Mouse (Mus musculus): ENCODE data around the gene Map4k3. TPM values are rescaled to one million over a fixed set of nuclear protein-coding genes. Genes with fewer than 3 reads are reported as not detected.

Map4k3 gene
- total and polyA plus RNA-seq, 2 experiments from 2014 or later: 17.3 to 60.9 TPM

- Histone ChIP-seq H3K4me1 (ENCODE audit: insufficient read depth, low read length) (no peaks in the 10 kb centered on the region), H3K27me3 (ENCODE audit: insufficient read depth, low read length) (no peaks in the 10 kb centered on the region), H3K9ac (replicated peaks; ENCODE audit: low read length, poor library complexity, severe bottlenecking) (peak within 1 kb of the TSS; percentile 55), H3K4me3 (ENCODE audit: low read depth, low read length) (peak within 1 kb of the TSS; percentile 54), H3K27ac (ENCODE audit: low read depth, low read length) (peak within 1 kb of the TSS; percentile 32; the same call in 1 of the 2 replicates), H3K9me3 (ENCODE audit: low read length) (no peaks in the 10 kb centered on the region), H3K4me2 (ENCODE audit: low read depth, low read length, poor library complexity, severe bottlenecking) (peak within 1 kb of the TSS; percentile 97), H3K36me3 (ENCODE audit: insufficient read depth, low read length) (peaks cover 6% of the 10 kb centered on the region; the same call in 1 of the 2 replicates)
- DNase-seq (ENCODE audit: low spot score): no peak
- peak; percentile 53 for ATAC-seq (ENCODE audit: low FRiP score)
- 64% methylated on average over 15 of the region's 15 CpGs for WGBS
- no peak for TF ChIP-seq CTCF (IDR thresholded peaks at IDR 0.05)
These were observed 150.6 kb downstream of the Map4k3 start, which contains the start of gene Cdkl4 for GRCm38 (mm10) chr17:80577639-80578038. Cdkl4 (minus strand) TSS chr17:80577813.

- Histone ChIP-seq H3K27ac (ENCODE audit: low read depth, low read length) (peak overlapping the region; percentile 32; the same call in 1 of the 2 replicates), H3K9ac (replicated peaks; ENCODE audit: low read length, poor library complexity, severe bottlenecking) (peak overlapping the region; percentile 55), H3K4me3 (ENCODE audit: low read depth, low read length) (peak overlapping the region; percentile 54), H3K27me3 (ENCODE audit: insufficient read depth, low read length) (no peaks in the 10 kb centered on the region), H3K9me3 (ENCODE audit: low read length) (no peaks in the 10 kb centered on the region), H3K4me2 (ENCODE audit: low read depth, low read length, poor library complexity, severe bottlenecking) (peak overlapping the region; percentile 97), H3K4me1 (ENCODE audit: insufficient read depth, low read length) (no peaks in the 10 kb centered on the region), H3K36me3 (ENCODE audit: insufficient read depth, low read length) (peaks cover 6% of the 10 kb centered on the region; the same call in 1 of the 2 replicates)
- peak; percentile 84 for ATAC-seq (ENCODE audit: low FRiP score)
- no peak for TF ChIP-seq CTCF (IDR thresholded peaks at IDR 0.05)
- DNase-seq (ENCODE audit: low spot score): peak; percentile 86
- under 1% methylated on average over 27 of the region's 30 CpGs for WGBS
These were observed 151.1 kb downstream of the Map4k3 start for GRCm38 (mm10) chr17:80577214-80577613.

- TF ChIP-seq CTCF (IDR thresholded peaks at IDR 0.05): no peak
- Histone ChIP-seq H3K9me3 (ENCODE audit: low read length) (no peaks in the 10 kb centered on the region), H3K36me3 (ENCODE audit: insufficient read depth, low read length) (no peaks in the 10 kb centered on the region), H3K27me3 (ENCODE audit: insufficient read depth, low read length) (no peaks in the 10 kb centered on the region), H3K9ac (replicated peaks; ENCODE audit: low read length, poor library complexity, severe bottlenecking) (no peak overlapping the region), H3K4me2 (ENCODE audit: low read depth, low read length, poor library complexity, severe bottlenecking) (no peak overlapping the region), H3K4me1 (ENCODE audit: insufficient read depth, low read length) (no peaks in the 10 kb centered on the region), H3K27ac (ENCODE audit: low read depth, low read length) (no peak overlapping the region), H3K4me3 (ENCODE audit: low read depth, low read length) (no peak overlapping the region)
- DNase-seq (ENCODE audit: low spot score) (no peak), ATAC-seq (ENCODE audit: low FRiP score) (no peak)
- 78% methylated on average over 7 of the region's 7 CpGs for WGBS
These were observed 153.3 kb downstream of the Map4k3 start for GRCm38 (mm10) chr17:80575008-80575407.

GRCm38 (mm10) chr17:80574471-80574965 lies 153.8 kb downstream of the Map4k3 start:
- 61% methylated on average over 7 of the region's 7 CpGs for WGBS
- no peak for ATAC-seq (ENCODE audit: low FRiP score)
- no peak for DNase-seq (ENCODE audit: low spot score)
- H3K27me3 ChIP-seq (ENCODE audit: insufficient read depth, low read length): no peaks in the 10 kb centered on the region
- H3K36me3 ChIP-seq (ENCODE audit: insufficient read depth, low read length): no peaks in the 10 kb centered on the region
- no peaks in the 10 kb centered on the region for H3K4me1 ChIP-seq (ENCODE audit: insufficient read depth, low read length)
- TF ChIP-seq CTCF (IDR thresholded peaks at IDR 0.05): no peak
- no peak overlapping the region for H3K4me2 ChIP-seq (ENCODE audit: low read depth, low read length, poor library complexity, severe bottlenecking)
- no peak overlapping the region for H3K9ac ChIP-seq (replicated peaks; ENCODE audit: low read length, poor library complexity, severe bottlenecking)
- H3K27ac ChIP-seq (ENCODE audit: low read depth, low read length): no peak overlapping the region
- no peak overlapping the region for H3K4me3 ChIP-seq (ENCODE audit: low read depth, low read length)
- H3K9me3 ChIP-seq (ENCODE audit: low read length): no peaks in the 10 kb centered on the region

- no peak for TF ChIP-seq CTCF (IDR thresholded peaks at IDR 0.05)
- DNase-seq (ENCODE audit: low spot score) (no peak), ATAC-seq (ENCODE audit: low FRiP score) (no peak)
- Histone ChIP-seq H3K9me3 (ENCODE audit: low read length) (no peaks in the 10 kb centered on the region), H3K27me3 (ENCODE audit: insufficient read depth, low read length) (no peaks in the 10 kb centered on the region), H3K9ac (replicated peaks; ENCODE audit: low read length, poor library complexity, severe bottlenecking) (no peak overlapping the region), H3K36me3 (ENCODE audit: insufficient read depth, low read length) (no peaks in the 10 kb centered on the region), H3K4me1 (ENCODE audit: insufficient read depth, low read length) (no peaks in the 10 kb centered on the region), H3K27ac (ENCODE audit: low read depth, low read length) (no peak overlapping the region), H3K4me3 (ENCODE audit: low read depth, low read length) (no peak overlapping the region), H3K4me2 (ENCODE audit: low read depth, low read length, poor library complexity, severe bottlenecking) (no peak overlapping the region)
- WGBS: 93% methylated on average over 13 of the region's 13 CpGs
These were observed 155.9 kb downstream of the Map4k3 start for GRCm38 (mm10) chr17:80572187-80572935.

GRCm38 (mm10) chr17:80571460-80571859 lies 156.8 kb downstream of the Map4k3 start:
- Histone ChIP-seq H3K4me3 (ENCODE audit: low read depth, low read length) (no peak overlapping the region), H3K36me3 (ENCODE audit: insufficient read depth, low read length) (no peaks in the 10 kb centered on the region), H3K9me3 (ENCODE audit: low read length) (no peaks in the 10 kb centered on the region), H3K4me1 (ENCODE audit: insufficient read depth, low read length) (no peaks in the 10 kb centered on the region), H3K27me3 (ENCODE audit: insufficient read depth, low read length) (no peaks in the 10 kb centered on the region), H3K4me2 (ENCODE audit: low read depth, low read length, poor library complexity, severe bottlenecking) (no peak overlapping the region), H3K9ac (replicated peaks; ENCODE audit: low read length, poor library complexity, severe bottlenecking) (no peak overlapping the region), H3K27ac (ENCODE audit: low read depth, low read length) (no peak overlapping the region)
- DNase-seq (ENCODE audit: low spot score): no peak
- no peak for TF ChIP-seq CTCF (IDR thresholded peaks at IDR 0.05)
- 83% methylated on average over 4 of the region's 4 CpGs for WGBS
- no peak for ATAC-seq (ENCODE audit: low FRiP score)

Data from midbrain, postnatal 0 days (tissue).